Mouse (Mus musculus) lung, postnatal 0 days (tissue): ENCODE measurements around the gene Mucl3.

Experiments used
- CTCF ChIP-seq: IDR thresholded peaks from 2 replicates; pipeline ENCODE4 v1.5.1; 2016; ENCODE audit warnings: antibody characterized with exemption, mild to moderate bottlenecking
- EP300 ChIP-seq: IDR thresholded peaks from 2 replicates; pipeline ENCODE4 v1.6.1; 2016; ENCODE audit warnings: antibody characterized with exemption, mild to moderate bottlenecking, control low read depth

DNA sequence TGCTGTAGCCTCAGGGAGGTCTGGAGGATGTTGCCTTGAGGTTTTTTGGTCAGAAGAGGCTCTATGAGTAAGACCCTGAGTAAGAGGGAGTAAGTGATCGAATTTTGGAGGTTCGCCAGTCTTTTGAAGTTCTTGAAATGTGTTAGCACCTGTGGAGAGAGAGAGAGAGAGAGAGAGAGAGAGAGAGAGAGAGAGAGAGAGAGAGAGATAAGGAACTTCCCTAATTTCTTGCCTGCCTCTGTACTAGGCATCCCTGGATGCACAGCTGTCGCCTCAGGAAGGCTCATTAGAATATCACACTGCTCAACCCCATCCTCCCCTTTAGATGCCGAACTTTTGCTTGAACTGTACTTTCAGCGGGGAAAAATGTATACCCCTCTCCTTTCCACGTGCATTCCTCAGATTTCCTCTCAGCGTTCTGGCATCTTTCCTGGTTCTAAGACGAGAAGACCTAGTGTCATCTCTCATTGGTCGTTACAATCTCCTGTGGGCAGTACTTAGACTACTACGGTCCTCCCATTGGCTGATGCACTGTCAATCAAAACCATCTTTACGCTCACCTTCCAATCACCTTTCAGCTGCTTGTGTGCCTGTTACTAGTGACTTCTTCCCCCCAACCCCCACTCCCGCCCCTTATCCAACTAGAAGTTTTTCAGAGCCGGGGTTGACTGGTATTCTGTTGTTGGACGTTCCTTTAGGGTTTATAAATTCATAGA, 4.9 kb downstream of the Mucl3 start:
- TF ChIP-seq EP300, result no peak
- no peak for TF ChIP-seq CTCF
